Mouse (Mus musculus) kidney, postnatal 0 days (tissue): ENCODE data around the gene Igsf3. TPM values are rescaled to one million over a fixed set of nuclear protein-coding genes. Genes with fewer than 3 reads are reported as not detected.

Experiments used
- ATAC-seq: fragments of 200-750 bp; cut with Nextera tagmentation; replicated peaks from 2 replicates; pipeline ENCODE4 v1.8.0; 2017; ENCODE audit warnings: low read depth, moderate number of reproducible peaks, moderate TSS enrichment, moderate library complexity; ENCODE audit not compliant: low FRiP score
- DNase-seq: peaks from one replicate; pipeline ENCODE4 v3.0.0-alpha.2; 2016; ENCODE audit warnings: low spot score
- H3K27ac ChIP-seq: fragments of 300-500 bp; sonication (generic); 2 replicates; pipeline ENCODE4 v1.5.1; 2014; ENCODE audit warnings: mild to moderate bottlenecking
- H3K27me3 ChIP-seq: fragments of 300-500 bp; sonication (generic); 2 replicates; pipeline ENCODE4 v1.6.1; 2014; ENCODE audit warnings: low read length, mixed read lengths; ENCODE audit not compliant: insufficient read depth
- H3K36me3 ChIP-seq: fragments of 300-500 bp; sonication (generic); 2 replicates; pipeline ENCODE4 v1.6.1; 2014; ENCODE audit warnings: low read length, mixed read lengths; ENCODE audit not compliant: insufficient read depth
- H3K4me1 ChIP-seq: fragments of 300-500 bp; sonication (generic); replicated peaks from 2 replicates; pipeline ENCODE4 v1.6.1; 2014; ENCODE audit warnings: antibody characterized with exemption, low read length, mixed read lengths; ENCODE audit not compliant: insufficient read depth
- H3K4me2 ChIP-seq: fragments of 300-500 bp; sonication (generic); 2 replicates; pipeline ENCODE4 v1.6.1; 2014; ENCODE audit warnings: mild to moderate bottlenecking, low read length, moderate library complexity, mixed read lengths
- H3K4me3 ChIP-seq: fragments of 300-500 bp; sonication (generic); replicated peaks from 2 replicates; pipeline ENCODE4 v1.5.1; 2014; ENCODE audit warnings: low read depth, low read length
- H3K9ac ChIP-seq: fragments of 300-500 bp; sonication (generic); 2 replicates; pipeline ENCODE4 v1.6.1; 2014; ENCODE audit warnings: low read depth, low read length
- H3K9me3 ChIP-seq: fragments of 300-500 bp; sonication (generic); replicated peaks from 2 replicates; pipeline ENCODE4 v1.6.1; 2016; ENCODE audit warnings: low read length, inconsistent platforms, mixed read lengths
- CTCF ChIP-seq: IDR thresholded peaks from 2 replicates; pipeline ENCODE4 v1.5.1; 2016; ENCODE audit warnings: antibody characterized with exemption, low read depth, mild to moderate bottlenecking, moderate library complexity
- WGBS: fragments of 180-500 bp; shearing (Covaris S2); extraction: QIAGEN DNeasy Blood & Tissue Kit; methylation state at CpG from one replicate; pipeline ENCODE4 v1.1.7; 2014; 5-methylcytosine and 5-hydroxymethylcytosine counted together
- polyA plus RNA-seq: library from polyadenylated mRNA; unstranded; fragments of >200 nt; fragmentation: Nextera tagmentation; extraction: Ambion mirVana; gene quantifications from 2 replicates; pipeline ENCODE4 v1.2.1, GENCODE M21; 2015

Gene Igsf3
- polyA plus RNA-seq, 1 experiment from 2014 or later: 15.3 TPM

- 69% methylated on average over 3 of the region's 3 CpGs for WGBS
These were observed 71.9 kb downstream of the Igsf3 start for GRCm38 (mm10) chr3:101448765-101449164.

GRCm38 (mm10) chr3:101450811-101451428 lies 74.0 kb downstream of the Igsf3 start:
- TF ChIP-seq CTCF: no peak
- H3K4me1 ChIP-seq: 0 out of 2 replicates have a peak, but pooled peaks cover 3% of the 10 kb centered on the region
- H3K9me3 ChIP-seq: no peaks in the 10 kb centered on the region
- peaks cover 3% of the 10 kb centered on the region; the same call in 1 of the 2 replicates for H3K36me3 ChIP-seq
- H3K9ac ChIP-seq: no peak overlapping the region
- 78% methylated on average over 31 of the region's 31 CpGs for WGBS
- H3K4me2 ChIP-seq: no peak overlapping the region
- H3K27ac ChIP-seq: no peak overlapping the region
- no peak overlapping the region for H3K4me3 ChIP-seq
- ATAC-seq (no peak), DNase-seq (no peak)
- H3K27me3 ChIP-seq: no peaks in the 10 kb centered on the region

More at GRCm38 (mm10) chr3:101448765-101449164, 71.9 kb downstream of the Igsf3 start:
- H3K4me1 ChIP-seq: 0 out of 2 replicates have a peak, but pooled peaks cover 3% of the 10 kb centered on the region
- H3K4me3 ChIP-seq: no peak overlapping the region
- H3K27ac ChIP-seq: no peak overlapping the region
- no peak overlapping the region for H3K9ac ChIP-seq
- H3K9me3 ChIP-seq: no peaks in the 10 kb centered on the region
- no peak for DNase-seq
- no peaks in the 10 kb centered on the region for H3K27me3 ChIP-seq
- H3K36me3 ChIP-seq: peaks cover 3% of the 10 kb centered on the region; the same call in 1 of the 2 replicates
- no peak for ATAC-seq
- no peak overlapping the region for H3K4me2 ChIP-seq
- no peak for TF ChIP-seq CTCF

GRCm38 (mm10) chr3:101460618-101461017 lies 83.7 kb downstream of the Igsf3 start:
- Histone ChIP-seq H3K4me1 (no peaks in the 10 kb centered on the region), H3K27me3 (no peaks in the 10 kb centered on the region), H3K9me3 (0 out of 2 replicates have a peak, but pooled peaks cover 4% of the 10 kb centered on the region), H3K9ac (no peak overlapping the region), H3K27ac (no peak overlapping the region), H3K4me2 (no peak overlapping the region), H3K4me3 (no peak overlapping the region), H3K36me3 (0 out of 2 replicates have a peak, but pooled peaks cover 14% of the 10 kb centered on the region)
- no peak for ATAC-seq
- DNase-seq: no peak
- WGBS: 67% methylated on average over 7 of the region's 7 CpGs
- no peak for TF ChIP-seq CTCF

GRCm38 (mm10) chr3:101461046-101461445 lies 84.2 kb downstream of the Igsf3 start:
- Histone ChIP-seq H3K27me3 (no peaks in the 10 kb centered on the region), H3K9me3 (0 out of 2 replicates have a peak, but pooled peaks cover 4% of the 10 kb centered on the region), H3K9ac (no peak overlapping the region), H3K4me1 (no peaks in the 10 kb centered on the region), H3K4me3 (no peak overlapping the region), H3K36me3 (0 out of 2 replicates have a peak, but pooled peaks cover 14% of the 10 kb centered on the region), H3K27ac (no peak overlapping the region), H3K4me2 (no peak overlapping the region)
- 48% methylated on average over 7 of the region's 7 CpGs for WGBS
- ATAC-seq (no peak), DNase-seq (peak; percentile 22)
- no peak for TF ChIP-seq CTCF

DNA sequence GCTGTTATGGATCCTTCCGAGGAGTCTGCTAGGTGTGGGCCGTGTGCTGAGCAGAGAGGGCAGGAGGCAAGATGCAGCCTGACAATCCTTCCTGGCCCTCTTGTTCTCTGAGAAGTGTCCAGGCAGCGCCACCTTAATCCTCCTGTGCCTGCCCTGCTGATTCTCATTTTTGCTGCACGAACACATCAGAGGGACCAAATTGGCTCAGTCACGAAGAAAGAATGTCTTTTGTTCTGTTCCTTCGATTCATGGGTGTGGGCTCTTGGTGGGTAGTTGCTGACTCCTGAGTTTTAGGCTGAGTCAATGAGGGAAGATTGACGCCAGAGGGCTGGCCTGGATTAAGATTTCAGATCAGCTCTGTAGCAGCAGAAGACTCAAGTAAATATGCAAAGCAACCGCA lies 84.9 kb downstream of the Igsf3 start:
- Histone ChIP-seq H3K27ac (no peak overlapping the region), H3K27me3 (no peaks in the 10 kb centered on the region), H3K4me1 (no peaks in the 10 kb centered on the region), H3K36me3 (0 out of 2 replicates have a peak, but pooled peaks cover 14% of the 10 kb centered on the region), H3K9ac (no peak overlapping the region), H3K4me3 (no peak overlapping the region), H3K9me3 (0 out of 2 replicates have a peak, but pooled peaks cover 4% of the 10 kb centered on the region), H3K4me2 (no peak overlapping the region)
- TF ChIP-seq CTCF: no peak
- DNase-seq (no peak), ATAC-seq (no peak)
- 44% methylated on average over 8 of the region's 8 CpGs for WGBS

GRCm38 (mm10) chr3:101462294-101462693 lies 85.4 kb downstream of the Igsf3 start:
- peak; percentile 87 for DNase-seq
- no peak overlapping the region for H3K4me3 ChIP-seq
- H3K4me2 ChIP-seq: no peak overlapping the region
- 0 out of 2 replicates have a peak, but pooled peaks cover 14% of the 10 kb centered on the region for H3K36me3 ChIP-seq
- no peak; the same call in 1 of the 2 replicates for ATAC-seq
- no peaks in the 10 kb centered on the region for H3K27me3 ChIP-seq
- H3K27ac ChIP-seq: no peak overlapping the region
- H3K9ac ChIP-seq: no peak overlapping the region
- 0 out of 2 replicates have a peak, but pooled peaks cover 4% of the 10 kb centered on the region for H3K9me3 ChIP-seq
- 18% methylated on average over 5 of the region's 5 CpGs for WGBS
- TF ChIP-seq CTCF: peak; percentile 97
- H3K4me1 ChIP-seq: no peaks in the 10 kb centered on the region
